Mouse (Mus musculus) lung, embryonic 14.5 days (tissue): ENCODE results near the gene C2cd3. TPM values are rescaled to one million over a fixed set of nuclear protein-coding genes. Genes with fewer than 3 reads are reported as not detected.

Source experiments
- ATAC-seq: fragments of 200-750 bp; cut with Nextera tagmentation; 2 replicates; pipeline ENCODE4 v1.8.0; 2017; ENCODE audit warnings: mild to moderate bottlenecking, moderate TSS enrichment, moderate library complexity; ENCODE audit not compliant: insufficient read depth
- DNase-seq: peaks from one replicate; pipeline ENCODE4 v3.0.0-alpha.2; 2015
- H3K27ac ChIP-seq: fragments of 300-500 bp; sonication (generic); 2 replicates; pipeline ENCODE4 v1.5.1; 2014; ENCODE audit warnings: low read depth, mild to moderate bottlenecking, moderate library complexity
- H3K27me3 ChIP-seq: fragments of 300-500 bp; sonication (generic); 2 replicates; pipeline ENCODE4 v1.6.1; 2014; ENCODE audit warnings: low read length, control low read depth; ENCODE audit not compliant: insufficient read depth
- H3K36me3 ChIP-seq: fragments of 300-500 bp; sonication (generic); 2 replicates; pipeline ENCODE4 v1.6.1; 2014; ENCODE audit warnings: control low read depth; ENCODE audit not compliant: insufficient read depth
- H3K4me1 ChIP-seq: fragments of 300-500 bp; sonication (generic); 2 replicates; pipeline ENCODE4 v1.6.1; 2014; ENCODE audit warnings: antibody characterized with exemption, control low read depth; ENCODE audit not compliant: insufficient read depth
- H3K4me2 ChIP-seq: fragments of 300-500 bp; sonication (generic); 2 replicates; pipeline ENCODE4 v1.6.1; 2014; ENCODE audit warnings: mild to moderate bottlenecking
- H3K4me3 ChIP-seq: fragments of 300-500 bp; sonication (generic); 2 replicates; pipeline ENCODE4 v1.5.1; 2014; ENCODE audit warnings: low read depth, low read length
- H3K9ac ChIP-seq: fragments of 300-500 bp; sonication (generic); 2 replicates; pipeline ENCODE4 v1.6.1; 2014
- H3K9me3 ChIP-seq: fragments of 300-500 bp; sonication (generic); 2 replicates; pipeline ENCODE4 v1.6.1; 2016; ENCODE audit warnings: low read depth, low read length, control low read depth
- CTCF ChIP-seq: IDR thresholded peaks from 2 replicates; pipeline ENCODE4 v1.5.1; 2016; ENCODE audit warnings: antibody characterized with exemption, low read depth
- WGBS: fragments of 180-500 bp; shearing (Covaris S2); extraction: QIAGEN DNeasy Blood & Tissue Kit; methylation state at CpG from one replicate; pipeline ENCODE4 v1.1.7; 2014; 5-methylcytosine and 5-hydroxymethylcytosine counted together
- polyA plus RNA-seq: library from polyadenylated mRNA; unstranded; fragments of >200 nt; fragmentation: Nextera tagmentation; extraction: Ambion mirVana; gene quantifications from 2 replicates; pipeline ENCODE4 v1.2.1, GENCODE M21; 2014

Gene C2cd3
- polyA plus RNA-seq, 1 experiment from 2014 or later, result 29.6 TPM

GRCm38 (mm10) chr7:100493117-100493483 is 121.1 kb downstream of the C2cd3 start, which contains the start of gene Ucp2:
TSS of gene Ucp2 (plus strand) at chr7:100493337.
- TF ChIP-seq CTCF, result no peak
- Histone ChIP-seq H3K4me3 (peak within 1 kb of the TSS; percentile 52), H3K27me3 (no peaks in the 10 kb centered on the region), H3K4me1 (peaks cover 21% of the 10 kb centered on the region), H3K4me2 (peak within 1 kb of the TSS; percentile 93), H3K9me3 (no peaks in the 10 kb centered on the region), H3K27ac (peak within 1 kb of the TSS; percentile 73), H3K36me3 (peaks cover 21% of the 10 kb centered on the region), H3K9ac (peak within 1 kb of the TSS; percentile 57)
- peak; percentile 71 for ATAC-seq
- under 1% methylated on average over 27 of the region's 27 CpGs for WGBS
- peak; percentile 90 for DNase-seq

GRCm38 (mm10) chr7:100493484-100494414 is 121.7 kb downstream of the C2cd3 start:
- peak; percentile 45 for ATAC-seq
- 25% methylated on average over 19 of the region's 19 CpGs for WGBS
- peaks cover 17% of the 10 kb centered on the region for H3K4me1 ChIP-seq

GRCm38 (mm10) chr7:100494415-100494831 is 122.4 kb downstream of the C2cd3 start:
- TF ChIP-seq CTCF, result no peak
- Histone ChIP-seq H3K4me1 (peaks cover 17% of the 10 kb centered on the region), H3K4me2 (peak overlapping the region; percentile 93), H3K27ac (peak overlapping the region; percentile 73; the same call in 1 of the 2 replicates), H3K4me3 (peak overlapping the region; percentile 52), H3K36me3 (peaks cover 33% of the 10 kb centered on the region), H3K9me3 (no peaks in the 10 kb centered on the region), H3K27me3 (no peaks in the 10 kb centered on the region), H3K9ac (peak overlapping the region; percentile 57)
- WGBS, result 81% methylated on average over 7 of the region's 7 CpGs
- ATAC-seq (no peak), DNase-seq (no peak)

More at GRCm38 (mm10) chr7:100493484-100494414, 121.7 kb downstream of the C2cd3 start:
- Histone ChIP-seq H3K4me3 (peak overlapping the region; percentile 52), H3K9ac (peak overlapping the region; percentile 57), H3K27me3 (no peaks in the 10 kb centered on the region), H3K36me3 (peaks cover 28% of the 10 kb centered on the region), H3K4me2 (peak overlapping the region; percentile 93), H3K9me3 (no peaks in the 10 kb centered on the region), H3K27ac (peak overlapping the region; percentile 73)
- peak; percentile 89 for DNase-seq
- TF ChIP-seq CTCF, result no peak

GRCm38 (mm10) chr7:100495042-100495441 is 123.0 kb downstream of the C2cd3 start:
- Histone ChIP-seq H3K27me3 (no peaks in the 10 kb centered on the region), H3K4me1 (peaks cover 17% of the 10 kb centered on the region), H3K36me3 (peaks cover 40% of the 10 kb centered on the region), H3K27ac (peak overlapping the region; percentile 60), H3K4me2 (peak overlapping the region; percentile 93), H3K4me3 (peak overlapping the region; percentile 52), H3K9me3 (no peaks in the 10 kb centered on the region), H3K9ac (peak overlapping the region; percentile 18; the same call in 1 of the 2 replicates)
- DNase-seq (no peak), ATAC-seq (no peak)
- 44% methylated on average over 8 of the region's 8 CpGs for WGBS
- no peak for TF ChIP-seq CTCF

GRCm38 (mm10) chr7:100495581-100496251 is 123.7 kb downstream of the C2cd3 start:
- DNase-seq (peak; percentile 68), ATAC-seq (peak; percentile 45)
- peaks cover 40% of the 10 kb centered on the region for H3K36me3 ChIP-seq
- no peak overlapping the region for H3K9ac ChIP-seq
- peak overlapping the region; percentile 93 for H3K4me2 ChIP-seq
- no peaks in the 10 kb centered on the region for H3K9me3 ChIP-seq
- peak overlapping the region; percentile 60 for H3K27ac ChIP-seq
- H3K27me3 ChIP-seq, result no peaks in the 10 kb centered on the region
- 31% methylated on average over 11 of the region's 11 CpGs for WGBS
- TF ChIP-seq CTCF, result no peak
- H3K4me3 ChIP-seq, result peak overlapping the region; percentile 52
- peaks cover 17% of the 10 kb centered on the region for H3K4me1 ChIP-seq

- Histone ChIP-seq H3K9me3 (no peaks in the 10 kb centered on the region), H3K4me1 (peaks cover 17% of the 10 kb centered on the region), H3K36me3 (peaks cover 40% of the 10 kb centered on the region), H3K27ac (peak overlapping the region; percentile 60; the same call in 1 of the 2 replicates), H3K4me3 (0 out of 2 replicates have a peak overlapping the region, but pooled peaks have one; percentile 52), H3K27me3 (no peaks in the 10 kb centered on the region), H3K4me2 (peak overlapping the region; percentile 93), H3K9ac (no peak overlapping the region)
- no peak for ATAC-seq
- no peak for DNase-seq
- no peak for TF ChIP-seq CTCF
- WGBS, result 66% methylated on average over 6 of the region's 6 CpGs
These were observed 124.3 kb downstream of the C2cd3 start for GRCm38 (mm10) chr7:100496371-100496770.

- H3K4me2 ChIP-seq, result no peak overlapping the region
- 98% methylated on average over 9 of the region's 9 CpGs for WGBS
- H3K4me1 ChIP-seq, result peaks cover 17% of the 10 kb centered on the region
- no peak overlapping the region for H3K4me3 ChIP-seq
- H3K9ac ChIP-seq, result no peak overlapping the region
- no peak for DNase-seq
- no peak for ATAC-seq
- peaks cover 40% of the 10 kb centered on the region for H3K36me3 ChIP-seq
- TF ChIP-seq CTCF, result no peak
- H3K27me3 ChIP-seq, result no peaks in the 10 kb centered on the region
- H3K27ac ChIP-seq, result no peak overlapping the region
- no peaks in the 10 kb centered on the region for H3K9me3 ChIP-seq
These were observed 124.8 kb downstream of the C2cd3 start for GRCm38 (mm10) chr7:100496791-100497190.
